Mouse (Mus musculus): ENCODE results near the gene Psmg3.

- TF ChIP-seq POLR2A (IDR thresholded peaks at IDR 0.05; ENCODE audit: insufficient read depth, low read length) (no peak), CTCF (IDR thresholded peaks at IDR 0.05; ENCODE audit: low read depth, low read length) (no peak), EP300 (IDR thresholded peaks at IDR 0.05; ENCODE audit: insufficient read depth, low read depth, low read length) (no peak)
These were observed 908 bp upstream of the Psmg3 start for GRCm38 (mm10) chr5:139827593-139827992.
